Mouse (Mus musculus): ENCODE results near the gene Tmem178. TPM values are rescaled to one million over a fixed set of nuclear protein-coding genes. Genes with fewer than 3 reads are reported as not detected.

Tmem178 gene
- total RNA-seq, 2 experiments from 2014 or later = 108 to 141 TPM

DNA sequence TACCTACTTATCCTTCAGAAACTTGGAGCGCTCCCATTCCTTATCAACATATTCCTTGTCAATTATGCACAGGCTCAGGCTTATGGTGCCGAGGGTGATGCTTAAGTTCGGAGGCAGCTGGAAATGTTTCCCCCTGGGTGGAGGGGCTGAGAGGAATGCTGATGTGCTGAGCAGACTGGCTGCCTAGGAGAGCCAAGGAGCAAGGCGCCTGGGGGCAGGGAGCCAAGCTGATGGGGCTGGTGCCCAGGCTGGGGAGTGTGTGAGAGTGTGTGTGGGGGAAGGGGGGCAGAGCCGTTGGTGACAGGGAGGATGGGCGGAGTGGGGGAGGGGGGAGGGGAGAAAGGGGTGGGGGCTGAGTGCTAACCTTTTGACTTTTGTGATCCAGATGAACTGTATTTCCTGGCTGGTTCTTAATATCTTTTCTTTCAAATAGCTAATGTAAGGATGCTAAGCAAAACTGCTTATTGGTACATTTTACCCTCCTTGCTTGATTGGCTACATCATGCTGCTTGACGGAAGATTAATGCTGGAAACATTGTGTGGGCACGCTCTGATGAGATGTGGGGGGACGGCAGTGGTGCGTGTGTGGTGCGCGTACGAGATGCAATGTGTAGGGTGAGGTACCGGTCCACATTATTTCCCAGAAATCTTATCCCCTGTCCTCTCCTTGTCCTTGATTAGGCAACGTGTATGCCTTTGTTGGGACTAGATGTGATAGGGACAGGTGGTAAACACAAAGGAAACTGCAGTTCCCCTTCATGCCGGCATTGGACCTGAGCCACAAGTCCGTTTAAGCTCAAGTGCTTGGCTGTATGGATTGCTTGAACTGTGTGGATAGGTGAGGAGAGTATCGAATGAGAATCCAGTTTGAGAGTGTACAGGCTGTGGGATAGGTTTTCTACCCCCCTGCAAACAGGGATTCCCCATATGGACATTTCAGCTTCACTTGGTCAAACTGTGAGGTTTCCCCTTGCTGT is 25.5 kb downstream of the Tmem178 start:
- TF ChIP-seq CTCF (IDR thresholded peaks at IDR 0.05) = no peak
- intact Hi-C loops (cut with DNase I) = no loop called here
- Histone ChIP-seq H3K27ac (peak overlapping the region; percentile 32; the same call in 1 of the 2 replicates), H3K4me3 (0 out of 2 replicates have a peak overlapping the region, but pooled peaks have one; percentile 6)
- DNase-seq (ENCODE audit: extremely low spot score in 1 of 2, low spot score in 2 of 2) = peak in 1 of 2 experiments; percentile 63

DNA sequence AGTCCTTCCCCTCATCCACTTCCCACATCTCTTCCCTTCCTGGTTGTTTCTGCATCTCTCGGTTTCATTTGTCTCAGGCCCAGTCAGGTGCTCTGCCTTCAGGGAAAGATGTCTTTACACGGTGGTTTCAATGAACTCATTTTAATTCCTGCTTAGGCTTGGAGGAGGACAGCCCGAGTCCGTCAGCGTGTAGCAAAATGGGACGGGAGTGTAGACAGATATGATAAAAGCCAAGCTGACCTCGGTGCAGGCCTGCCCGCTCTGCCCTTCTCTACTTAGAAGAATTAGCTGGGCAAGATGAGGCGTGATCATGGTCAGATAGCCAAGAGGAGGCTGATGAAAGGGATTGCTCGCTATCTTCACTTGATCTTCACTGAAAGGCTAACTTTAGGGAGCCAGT is 26.3 kb downstream of the Tmem178 start:
- DNase-seq (ENCODE audit: extremely low spot score in 1 of 2, low spot score in 2 of 2) = no peak
- intact Hi-C loops (cut with DNase I) = no loop called here
- TF ChIP-seq CTCF (IDR thresholded peaks at IDR 0.05) = no peak
- Histone ChIP-seq H3K27ac (peak overlapping the region; percentile 32; the same call in 1 of the 2 replicates), H3K4me3 (no peak overlapping the region)

DNA sequence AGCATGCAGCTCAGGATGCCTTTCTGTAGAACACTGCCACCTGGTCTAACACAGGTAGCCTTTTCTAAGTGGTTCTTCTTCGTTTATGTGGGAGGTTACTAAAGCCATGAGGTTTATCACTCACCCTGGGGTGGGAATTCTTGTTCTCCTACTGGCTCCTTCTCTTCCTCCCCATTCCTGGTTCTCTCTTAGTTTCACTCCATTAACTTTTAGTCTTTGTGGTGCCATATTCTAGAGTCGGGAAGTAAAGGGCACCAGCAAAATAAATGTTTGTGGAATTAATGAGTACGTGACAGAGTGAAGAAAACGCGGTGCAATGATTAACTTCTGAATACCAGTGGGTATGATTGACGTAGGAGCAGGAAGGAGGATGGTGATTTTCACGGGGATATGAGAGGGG is 28.5 kb downstream of the Tmem178 start:
- DNase-seq (ENCODE audit: extremely low spot score in 1 of 2, low spot score in 2 of 2) = no peak

DNA sequence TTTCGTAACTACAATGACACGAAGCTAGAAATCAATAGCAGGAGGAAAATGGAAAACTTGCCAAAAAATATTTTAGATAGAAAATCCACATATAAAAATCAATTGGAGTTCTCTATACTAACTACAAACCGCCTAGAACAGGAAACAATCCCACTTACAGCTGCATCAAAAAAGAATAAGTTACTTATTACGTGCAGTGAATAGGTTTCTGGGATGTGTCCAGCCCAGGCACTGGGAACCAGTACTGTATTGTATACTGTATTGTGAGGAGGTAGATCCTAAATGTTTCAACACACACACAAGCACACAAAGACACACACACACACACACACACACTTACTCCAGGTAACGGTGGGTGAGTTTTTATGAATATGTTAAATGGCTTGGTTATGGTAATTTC is 32.8 kb downstream of the Tmem178 start:
- Histone ChIP-seq H3K27ac (no peak overlapping the region), H3K4me3 (no peak overlapping the region)
- intact Hi-C loops (cut with DNase I) = no loop called here
- DNase-seq (ENCODE audit: extremely low spot score in 1 of 2, low spot score in 2 of 2) = no peak
- TF ChIP-seq CTCF (IDR thresholded peaks at IDR 0.05) = no peak

More for the DNA sequence above, 28.5 kb downstream of the Tmem178 start:
- Histone ChIP-seq H3K4me3 (no peak overlapping the region), H3K27ac (no peak overlapping the region)
- intact Hi-C loops (cut with DNase I) = no loop called here
- no peak for TF ChIP-seq CTCF (IDR thresholded peaks at IDR 0.05)

DNA sequence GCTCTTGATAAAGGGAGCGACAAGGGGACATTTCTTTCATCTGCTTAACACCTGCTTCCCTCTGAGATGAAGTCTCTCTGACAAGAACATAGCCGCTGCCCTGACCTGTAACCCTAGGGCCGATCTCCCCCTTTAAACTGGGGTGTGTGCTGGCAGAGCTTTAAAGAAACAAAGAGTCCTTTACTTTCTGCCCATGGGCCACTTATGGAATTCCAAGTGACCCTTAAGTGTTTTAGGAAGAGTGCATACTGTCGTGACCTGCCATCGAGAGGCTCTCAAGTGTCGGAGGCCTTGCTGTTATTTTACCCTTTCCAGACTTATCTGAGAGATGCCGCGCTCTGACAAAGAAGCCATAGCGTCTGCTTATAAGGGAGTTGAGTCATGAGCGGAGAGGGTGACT is 35.7 kb downstream of the Tmem178 start:
- intact Hi-C loops (cut with DNase I) = loop anchor here (5.0 to 10.0 kb wide), 3 partner anchors 105 to 378 kb away; no protein-coding TSS in a partner anchor
- no peak overlapping the region for H3K27ac ChIP-seq

DNA sequence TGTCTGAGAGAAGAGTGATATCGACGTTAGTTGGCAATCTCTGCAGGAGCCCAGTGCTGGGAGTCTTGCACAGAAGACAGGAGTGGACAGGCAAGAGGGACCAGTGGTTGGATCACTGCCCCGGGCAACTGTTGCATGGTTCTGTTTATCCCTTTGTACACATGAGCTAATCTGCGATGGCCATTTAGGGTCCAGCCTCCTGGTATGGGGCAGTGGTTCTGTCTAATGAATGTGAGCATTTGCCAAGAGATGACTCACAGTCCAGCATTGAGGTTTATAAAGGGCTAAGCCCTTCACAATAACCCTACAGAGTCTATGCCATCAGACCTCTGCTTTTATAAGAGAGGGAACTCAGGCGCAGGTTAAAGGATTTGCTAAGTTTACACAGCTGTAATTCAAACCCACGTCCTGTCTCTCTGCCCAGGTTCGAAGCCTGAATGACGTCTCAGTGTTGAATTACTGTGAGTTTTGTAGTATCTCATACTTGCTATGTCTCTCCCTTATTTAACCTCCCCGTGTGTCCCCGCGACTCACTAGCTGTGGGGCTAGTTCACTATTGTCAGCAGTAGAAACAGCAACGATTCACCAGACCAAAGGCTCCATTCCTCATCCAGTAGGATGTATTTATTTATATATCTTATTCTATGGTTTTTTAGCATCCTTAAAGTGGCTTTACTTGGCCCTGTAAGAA is 37.4 kb downstream of the Tmem178 start:
- DNase-seq (ENCODE audit: extremely low spot score in 1 of 2, low spot score in 2 of 2) = no peak
- no peak for TF ChIP-seq CTCF (IDR thresholded peaks at IDR 0.05)
- Histone ChIP-seq H3K4me3 (no peak overlapping the region), H3K27ac (peak overlapping the region; percentile 54)
- intact Hi-C loops (cut with DNase I) = loop anchor here (1.0 to 10.0 kb wide), 5 partner anchors 39 to 380 kb away; no protein-coding TSS in a partner anchor

More for the DNA sequence above, 35.7 kb downstream of the Tmem178 start:
- no peak for DNase-seq (ENCODE audit: extremely low spot score in 1 of 2, low spot score in 2 of 2)
- H3K4me3 ChIP-seq = no peak overlapping the region
- TF ChIP-seq CTCF (IDR thresholded peaks at IDR 0.05) = no peak

DNA sequence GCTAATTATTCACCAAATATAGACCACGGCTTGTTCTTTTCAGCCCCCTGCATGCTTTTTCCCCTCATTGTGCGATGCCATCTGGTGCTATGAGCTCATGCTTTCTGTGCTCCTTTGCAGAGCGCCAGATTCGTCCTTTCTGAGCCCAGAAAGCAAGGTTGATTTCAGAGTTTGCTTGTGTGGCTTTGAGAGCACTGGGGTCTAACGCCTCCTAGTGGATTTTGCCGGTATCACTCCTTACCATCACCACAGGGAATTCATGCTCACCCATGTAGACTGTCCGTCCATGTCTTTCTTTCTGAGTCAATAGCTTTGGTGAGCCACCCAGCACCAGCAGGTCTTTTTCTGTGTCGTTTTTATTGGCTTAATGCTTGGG is 38.0 kb downstream of the Tmem178 start:
- TF ChIP-seq CTCF (IDR thresholded peaks at IDR 0.05) = peak; percentile 96
- Histone ChIP-seq H3K27ac (peak overlapping the region; percentile 54), H3K4me3 (no peak overlapping the region)
- intact Hi-C loops (cut with DNase I) = loop anchor here (1.0 to 10.0 kb wide), 5 partner anchors 40 to 380 kb away; no protein-coding TSS in a partner anchor
- DNase-seq (ENCODE audit: extremely low spot score in 1 of 2, low spot score in 2 of 2) = peak; percentile 86

DNA sequence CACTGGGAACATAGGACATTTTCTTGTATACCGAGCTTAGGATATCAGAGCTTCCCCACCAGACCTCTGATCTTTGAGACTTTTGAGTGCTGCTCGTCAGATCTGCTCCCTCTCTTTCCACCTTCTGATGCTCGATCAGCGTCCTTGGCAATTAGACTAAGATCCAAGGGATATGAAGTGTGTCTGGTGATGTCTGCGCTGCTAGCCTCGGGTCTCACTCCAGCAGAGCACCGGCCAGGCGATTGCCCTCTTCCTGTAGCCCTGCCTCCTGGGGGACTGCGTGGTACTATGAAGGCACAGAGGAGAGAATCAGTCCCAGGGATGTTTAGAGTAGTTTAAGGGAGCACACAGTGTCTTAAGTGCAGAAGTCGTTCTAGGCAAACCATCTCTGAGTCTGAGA is 38.5 kb downstream of the Tmem178 start:
- peak overlapping the region; percentile 54 for H3K27ac ChIP-seq
- no peak for DNase-seq (ENCODE audit: extremely low spot score in 1 of 2, low spot score in 2 of 2)
- H3K4me3 ChIP-seq = no peak overlapping the region
- no peak for TF ChIP-seq CTCF (IDR thresholded peaks at IDR 0.05)
- intact Hi-C loops (cut with DNase I) = loop anchor here (1.0 to 10.0 kb wide), 5 partner anchors 40 to 381 kb away; no protein-coding TSS in a partner anchor

DNA sequence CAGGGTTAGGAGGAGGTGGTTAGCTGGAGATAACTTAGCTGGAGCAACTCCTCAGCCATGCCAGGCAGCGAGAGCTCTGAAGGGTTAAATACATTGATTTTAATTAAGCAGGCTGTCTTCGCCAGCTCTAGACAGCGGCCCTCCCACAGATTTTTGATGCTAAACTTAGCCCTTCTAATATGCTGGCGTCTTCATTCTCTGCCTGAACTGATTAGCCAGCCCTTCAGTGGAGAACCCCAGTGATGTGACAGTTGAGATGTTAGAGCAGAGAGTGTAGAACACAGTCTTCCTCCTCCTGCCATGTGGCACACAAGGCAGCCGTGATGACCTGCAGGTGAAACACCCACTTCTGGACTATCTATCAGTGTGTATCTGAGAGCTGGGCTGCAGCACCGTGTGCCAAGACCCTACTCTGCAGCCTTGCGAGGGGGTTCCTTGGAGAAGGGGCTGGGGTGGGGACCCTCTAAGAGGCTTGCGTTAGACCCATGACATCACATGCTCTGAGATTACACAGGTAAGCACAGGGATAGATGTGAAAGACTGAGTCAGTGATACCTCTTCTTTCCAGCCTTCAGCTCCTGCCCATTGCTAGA is 47.2 kb downstream of the Tmem178 start:
- no peak for DNase-seq (ENCODE audit: extremely low spot score in 1 of 2, low spot score in 2 of 2)
- no peak for TF ChIP-seq CTCF (IDR thresholded peaks at IDR 0.05)
- intact Hi-C loops (cut with DNase I) = no loop called here
- Histone ChIP-seq H3K4me3 (no peak overlapping the region), H3K27ac (no peak overlapping the region; the same call in 1 of the 2 replicates)

DNA sequence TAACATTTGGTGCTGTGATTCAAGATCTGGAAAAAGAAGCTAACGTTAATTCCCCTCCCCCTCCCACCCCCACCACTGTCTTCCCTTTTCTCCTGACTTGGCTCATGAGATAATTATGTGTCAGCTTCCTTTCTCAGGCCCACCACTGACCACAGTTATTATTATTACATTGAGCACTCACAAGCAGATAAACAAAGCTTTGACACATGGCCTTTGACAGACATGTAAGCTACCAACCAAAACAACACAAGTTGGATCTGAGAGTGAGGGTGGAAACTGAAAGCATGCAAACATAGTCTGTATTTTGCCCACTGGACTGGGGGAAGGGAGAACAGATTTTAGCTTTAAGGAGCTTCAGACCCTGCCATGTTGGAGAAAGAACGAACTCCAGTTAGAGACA is 52.8 kb downstream of the Tmem178 start:
- DNase-seq (ENCODE audit: extremely low spot score in 1 of 2, low spot score in 2 of 2) = no peak
- Histone ChIP-seq H3K4me3 (no peak overlapping the region), H3K27ac (no peak overlapping the region)
- TF ChIP-seq CTCF (IDR thresholded peaks at IDR 0.05) = no peak
- intact Hi-C loops (cut with DNase I) = no loop called here

DNA sequence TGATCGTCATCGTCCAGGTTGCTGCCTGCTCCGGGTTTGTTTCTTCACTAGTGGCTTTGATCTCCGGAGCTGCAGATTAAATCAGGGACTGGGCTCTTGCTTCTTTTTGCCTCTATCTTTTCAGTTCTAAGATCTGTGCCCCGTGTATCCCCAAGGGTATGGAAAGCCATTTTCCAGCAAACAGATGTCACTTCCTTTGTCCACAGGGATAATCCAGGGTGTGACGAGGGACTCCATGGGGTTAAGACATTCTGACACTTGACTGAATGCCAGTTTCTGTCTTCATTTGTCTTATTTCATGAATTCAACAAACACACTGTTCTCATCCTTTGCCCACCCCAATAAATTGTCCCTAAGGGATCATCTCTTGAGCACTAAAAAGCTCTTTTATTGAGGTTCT is 54.5 kb downstream of the Tmem178 start:
- intact Hi-C loops (cut with DNase I) = no loop called here
- TF ChIP-seq CTCF (IDR thresholded peaks at IDR 0.05) = no peak
- H3K4me3 ChIP-seq = no peak overlapping the region
- DNase-seq (ENCODE audit: extremely low spot score in 1 of 2, low spot score in 2 of 2) = no peak
- H3K27ac ChIP-seq = no peak overlapping the region
